Mouse (Mus musculus): ENCODE measurements around the gene Zfp334.

DNA sequence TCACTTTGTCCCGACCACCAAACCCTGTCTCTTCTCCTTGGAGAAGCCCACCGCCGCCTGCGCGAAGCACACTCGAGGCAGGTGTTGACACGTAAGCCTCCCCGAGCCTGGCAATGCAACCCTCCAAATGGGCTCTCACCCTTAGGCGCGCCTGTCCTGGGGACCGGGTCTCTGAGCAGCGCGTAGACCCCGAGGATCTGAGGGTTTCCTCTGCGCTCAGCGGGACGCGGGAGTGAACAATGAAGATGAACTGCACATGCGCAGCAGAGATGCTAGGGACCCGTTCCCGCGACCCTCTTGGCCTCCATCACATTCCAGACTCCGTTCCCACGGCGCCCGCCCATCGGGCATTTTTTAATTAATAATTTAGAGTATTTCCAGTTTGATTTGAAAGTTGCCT lies 19.6 kb downstream of the Zfp334 start, which contains the start of gene Zfp663:
- TF ChIP-seq EP300 (IDR thresholded peaks at IDR 0.05; ENCODE audit: insufficient read depth, low read depth, low read length) (no peak), CTCF (IDR thresholded peaks at IDR 0.05; ENCODE audit: low read depth, low read length) (no peak), POLR2A (IDR thresholded peaks at IDR 0.05; ENCODE audit: insufficient read depth, low read length) (no peak)
